Mouse (Mus musculus) limb, embryonic 14.5 days (tissue): ENCODE results near the gene Lepr. TPM values are rescaled to one million over a fixed set of nuclear protein-coding genes. Genes with fewer than 3 reads are reported as not detected.

Experiments
- ATAC-seq: fragments of 200-750 bp; cut with Nextera tagmentation; 2 replicates; pipeline ENCODE4 v1.8.0; 2017; ENCODE audit warnings: low read depth, moderate number of reproducible peaks, moderate TSS enrichment; ENCODE audit not compliant: low FRiP score
- DNase-seq: peaks from one replicate; pipeline ENCODE4 v3.0.0-alpha.2; 2015; ENCODE audit warnings: low spot score
- H3K27ac ChIP-seq: fragments of 300-500 bp; sonication (generic); replicated peaks from 2 replicates; pipeline ENCODE4 v1.5.1; 2014; ENCODE audit warnings: low read depth, mild to moderate bottlenecking, low read length, moderate library complexity, mixed read lengths
- H3K27me3 ChIP-seq: fragments of 300-500 bp; sonication (generic); 2 replicates; pipeline ENCODE4 v1.6.1; 2014; ENCODE audit warnings: low read length, mixed read lengths; ENCODE audit not compliant: control insufficient read depth, insufficient read depth
- H3K36me3 ChIP-seq: fragments of 300-500 bp; sonication (generic); 2 replicates; pipeline ENCODE4 v1.6.1; 2014; ENCODE audit warnings: mild to moderate bottlenecking, low read length, moderate library complexity, mixed read lengths; ENCODE audit not compliant: control insufficient read depth, insufficient read depth
- H3K4me1 ChIP-seq: fragments of 300-500 bp; sonication (generic); 2 replicates; pipeline ENCODE4 v1.6.1; 2014; ENCODE audit warnings: antibody characterized with exemption, low read length, mixed read lengths; ENCODE audit not compliant: control insufficient read depth, insufficient read depth
- H3K4me2 ChIP-seq: fragments of 300-500 bp; sonication (generic); replicated peaks from 2 replicates; pipeline ENCODE4 v1.6.1; 2014; ENCODE audit warnings: low read depth, mild to moderate bottlenecking, low read length, moderate library complexity; ENCODE audit not compliant: severe bottlenecking
- H3K4me3 ChIP-seq: fragments of 300-500 bp; sonication (generic); replicated peaks from 2 replicates; pipeline ENCODE4 v1.5.1; 2014; ENCODE audit warnings: low read length
- H3K9ac ChIP-seq: fragments of 300-500 bp; sonication (generic); 2 replicates; pipeline ENCODE4 v1.6.1; 2014; ENCODE audit warnings: mild to moderate bottlenecking, low read depth, low read length, moderate library complexity; ENCODE audit not compliant: severe bottlenecking
- H3K9me3 ChIP-seq: fragments of 300-500 bp; sonication (generic); 2 replicates; pipeline ENCODE4 v1.6.1; 2016; ENCODE audit warnings: low read length; ENCODE audit not compliant: control insufficient read depth
- POLR2A ChIP-seq: fragments of 200-500 bp; IDR thresholded peaks from 2 replicates; pipeline ENCODE4 v1.8.0; 2012; ENCODE audit warnings: inconsistent platforms, mild to moderate bottlenecking, moderate library complexity, borderline replicate concordance; ENCODE audit not compliant: insufficient read depth, insufficient read length; ENCODE audit errors: extremely low read depth
- WGBS: fragments of 180-500 bp; shearing (Covaris S2); extraction: QIAGEN DNeasy Blood & Tissue Kit; methylation state at CpG from one replicate; pipeline ENCODE4 v1.1.7; 2014; 5-methylcytosine and 5-hydroxymethylcytosine counted together
- polyA plus RNA-seq, 2 experiments: library from polyadenylated mRNA; depleted of rRNA in 1 of 2; stranded (reverse) in 1 of 2; unstranded in 1 of 2; fragments of >200 nt; fragmentation: Nextera tagmentation in 1 of 2; extraction: Ambion mirVana in 1 of 2; gene quantifications; 2 replicates each; pipeline versions ENCODE4 v1.2.1 to v1.2.3; 2012 to 2014

Lepr gene
- polyA plus RNA-seq, 2 experiments = 12.8 to 13.0 TPM

GRCm38 (mm10) chr4:101683086-101683485 lies 34.1 kb upstream of the Lepr start:
- 90% methylated on average over 3 of the region's 3 CpGs for WGBS
- Histone ChIP-seq H3K4me2 (no peak overlapping the region), H3K9me3 (no peaks in the 10 kb centered on the region), H3K9ac (no peak overlapping the region), H3K36me3 (no peaks in the 10 kb centered on the region), H3K4me3 (no peak overlapping the region), H3K4me1 (no peaks in the 10 kb centered on the region), H3K27me3 (no peaks in the 10 kb centered on the region), H3K27ac (no peak overlapping the region)
- TF ChIP-seq POLR2A = no peak
- DNase-seq (no peak), ATAC-seq (no peak)

DNA sequence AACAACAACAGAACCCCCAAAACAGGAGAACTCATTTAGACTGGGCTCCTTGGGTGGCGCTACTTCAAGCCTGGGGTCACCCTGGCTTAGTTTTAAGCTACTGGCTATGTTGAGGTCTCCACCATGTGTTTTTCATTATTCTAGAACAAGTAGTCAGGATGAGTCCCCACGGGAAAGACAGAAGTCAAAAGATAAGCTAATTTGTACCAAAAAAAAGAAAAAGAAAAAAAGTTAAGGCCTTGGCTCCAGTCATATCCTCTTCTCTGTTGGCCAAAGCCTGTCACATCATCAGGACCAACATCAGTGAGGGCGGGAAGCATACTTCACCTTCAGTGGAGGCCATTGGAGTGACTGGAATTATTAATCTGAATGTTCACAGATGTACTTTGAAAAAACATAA lies 32.4 kb upstream of the Lepr start:
- Histone ChIP-seq H3K4me1 (no peaks in the 10 kb centered on the region), H3K4me2 (no peak overlapping the region), H3K36me3 (no peaks in the 10 kb centered on the region), H3K9me3 (no peaks in the 10 kb centered on the region), H3K27ac (no peak overlapping the region), H3K9ac (no peak overlapping the region), H3K4me3 (no peak overlapping the region), H3K27me3 (no peaks in the 10 kb centered on the region)
- ATAC-seq (peak; percentile 37; the same call in 1 of the 2 replicates), DNase-seq (no peak)
- no peak for TF ChIP-seq POLR2A
- 61% methylated on average over 3 of the region's 3 CpGs for WGBS

- ATAC-seq (no peak), DNase-seq (no peak)
- H3K4me3 ChIP-seq = no peak overlapping the region
- H3K9me3 ChIP-seq = no peaks in the 10 kb centered on the region
- H3K27me3 ChIP-seq = no peaks in the 10 kb centered on the region
- 81% methylated on average over 13 of the region's 13 CpGs for WGBS
- no peaks in the 10 kb centered on the region for H3K4me1 ChIP-seq
- H3K4me2 ChIP-seq = no peak overlapping the region
- H3K9ac ChIP-seq = no peak overlapping the region
- H3K27ac ChIP-seq = no peak overlapping the region
- no peaks in the 10 kb centered on the region for H3K36me3 ChIP-seq
- no peak for TF ChIP-seq POLR2A
Measured at GRCm38 (mm10) chr4:101686227-101686810, 30.9 kb upstream of the Lepr start.

DNA sequence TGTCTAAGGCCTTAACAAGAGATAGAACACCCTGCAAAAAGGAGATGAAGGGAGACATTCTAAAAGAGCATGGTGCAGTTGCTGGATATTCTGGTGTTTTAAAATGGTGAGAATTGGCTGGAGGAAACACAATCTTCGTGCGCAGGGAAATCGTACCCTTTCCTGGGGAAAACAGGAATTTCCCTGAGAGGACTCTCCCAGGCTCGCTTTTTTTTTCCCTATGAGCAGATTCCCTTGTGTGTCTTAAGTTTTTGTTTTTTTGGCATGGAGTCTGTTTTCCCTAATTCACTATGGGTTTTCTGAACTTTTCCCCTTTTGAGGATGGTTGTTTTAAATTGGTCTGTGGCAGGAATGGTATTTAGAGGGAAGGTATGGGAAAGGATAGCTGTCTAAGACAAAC lies 28.0 kb upstream of the Lepr start:
- H3K9ac ChIP-seq = no peak overlapping the region
- no peaks in the 10 kb centered on the region for H3K4me1 ChIP-seq
- 75% methylated on average over 4 of the region's 4 CpGs for WGBS
- no peaks in the 10 kb centered on the region for H3K27me3 ChIP-seq
- DNase-seq = no peak
- 0 out of 2 replicates have a peak overlapping the region, but pooled peaks have one; percentile 33 for H3K27ac ChIP-seq
- no peak for TF ChIP-seq POLR2A
- ATAC-seq = no peak
- no peaks in the 10 kb centered on the region for H3K9me3 ChIP-seq
- H3K4me2 ChIP-seq = no peak overlapping the region
- H3K4me3 ChIP-seq = no peak overlapping the region
- H3K36me3 ChIP-seq = no peaks in the 10 kb centered on the region

DNA sequence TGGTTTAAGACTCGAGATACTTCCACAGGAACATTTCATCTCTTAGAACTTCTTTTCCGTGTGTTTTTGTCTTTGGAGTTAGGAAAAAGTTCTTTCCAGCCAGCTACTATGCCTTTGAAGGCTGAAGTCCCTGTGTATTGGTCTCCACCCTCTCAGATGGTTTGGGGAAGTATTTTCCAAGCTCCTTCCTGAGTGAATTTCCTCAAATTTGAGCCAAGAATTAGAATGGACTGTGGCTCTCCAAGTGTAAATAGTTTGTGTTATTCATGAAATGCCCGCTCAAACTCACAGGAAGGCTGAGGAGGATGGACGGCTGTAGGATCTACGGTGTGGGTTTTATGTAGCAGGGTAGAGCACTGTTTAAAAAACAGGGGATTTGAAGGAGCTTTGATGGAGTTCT lies 27.6 kb upstream of the Lepr start:
- WGBS = 67% methylated on average over 5 of the region's 5 CpGs
- Histone ChIP-seq H3K27me3 (no peaks in the 10 kb centered on the region), H3K27ac (peak overlapping the region; percentile 33; the same call in 1 of the 2 replicates), H3K4me3 (no peak overlapping the region), H3K9ac (no peak overlapping the region), H3K4me2 (no peak overlapping the region), H3K4me1 (no peaks in the 10 kb centered on the region), H3K9me3 (no peaks in the 10 kb centered on the region), H3K36me3 (no peaks in the 10 kb centered on the region)
- no peak for TF ChIP-seq POLR2A
- DNase-seq = no peak
- no peak for ATAC-seq
